Mouse (Mus musculus) cerebellum, adult 2 months (tissue): ENCODE measurements around the gene Muc13.

Experiments
- CTCF ChIP-seq: fragments of 200-500 bp; IDR thresholded peaks from 2 replicates; pipeline ENCODE4 v1.5.1; 2011; ENCODE audit warnings: low read depth, mild to moderate bottlenecking, control low read depth, low read length, moderate library complexity, borderline replicate concordance; ENCODE audit not compliant: insufficient read depth
- POLR2A ChIP-seq: fragments of 200-500 bp; IDR thresholded peaks from 2 replicates; pipeline ENCODE4 v1.6.1; 2011; ENCODE audit warnings: low read length, control low read depth, borderline replicate concordance; ENCODE audit not compliant: insufficient read depth

- TF ChIP-seq CTCF (no peak), POLR2A (no peak)
Measured at GRCm38 (mm10) chr16:33747346-33747954, 46.4 kb upstream of the Muc13 start.
